Mouse (Mus musculus): ENCODE results near the gene Anks4b.

The Anks4b gene

GRCm38 (mm10) chr7:120188946-120189345 lies 15.3 kb downstream of the Anks4b start:
- no peak for DNase-seq (ENCODE audit: low spot score in 2 of 2)

GRCm38 (mm10) chr7:120189369-120190149 lies 15.9 kb downstream of the Anks4b start:
- DNase-seq (ENCODE audit: low spot score in 2 of 2): no peak

- DNase-seq (ENCODE audit: low spot score in 2 of 2): no peak
Measured at GRCm38 (mm10) chr7:120190150-120190665, 16.6 kb downstream of the Anks4b start.

- no peak for DNase-seq (ENCODE audit: low spot score in 2 of 2)
Measured at GRCm38 (mm10) chr7:120192207-120192606, 18.5 kb downstream of the Anks4b start.

GRCm38 (mm10) chr7:120192816-120193215 lies 19.2 kb downstream of the Anks4b start:
- no peak for DNase-seq (ENCODE audit: low spot score in 2 of 2)

GRCm38 (mm10) chr7:120195207-120195606 lies 21.5 kb downstream of the Anks4b start:
- no peak for DNase-seq (ENCODE audit: low spot score in 2 of 2)

GRCm38 (mm10) chr7:120201231-120201744 lies 27.6 kb downstream of the Anks4b start:
- DNase-seq (ENCODE audit: low spot score in 2 of 2): no peak

- peak; percentile 29 to 41 for DNase-seq (ENCODE audit: low spot score in 2 of 2)
Measured at GRCm38 (mm10) chr7:120201771-120202170, 28.1 kb downstream of the Anks4b start, which contains the start of gene Crym. TSS of gene Crym (minus strand) at chr7:120202111.

GRCm38 (mm10) chr7:120203789-120204188 lies 30.1 kb downstream of the Anks4b start, which contains the start of gene Abca14:
TSS of gene Abca14 (plus strand) at chr7:120203961.
- peak; percentile 88 to 91 for DNase-seq (ENCODE audit: low spot score in 2 of 2)

GRCm38 (mm10) chr7:120205989-120206388 lies 32.3 kb downstream of the Anks4b start:
- no peak for DNase-seq (ENCODE audit: low spot score in 2 of 2)

- peak; percentile 48 to 49 for DNase-seq (ENCODE audit: low spot score in 2 of 2)
Measured at GRCm38 (mm10) chr7:120228541-120228940, 54.9 kb downstream of the Anks4b start.
